Mouse (Mus musculus): ENCODE results near the gene Pcdh15.

Pcdh15 gene

DNA sequence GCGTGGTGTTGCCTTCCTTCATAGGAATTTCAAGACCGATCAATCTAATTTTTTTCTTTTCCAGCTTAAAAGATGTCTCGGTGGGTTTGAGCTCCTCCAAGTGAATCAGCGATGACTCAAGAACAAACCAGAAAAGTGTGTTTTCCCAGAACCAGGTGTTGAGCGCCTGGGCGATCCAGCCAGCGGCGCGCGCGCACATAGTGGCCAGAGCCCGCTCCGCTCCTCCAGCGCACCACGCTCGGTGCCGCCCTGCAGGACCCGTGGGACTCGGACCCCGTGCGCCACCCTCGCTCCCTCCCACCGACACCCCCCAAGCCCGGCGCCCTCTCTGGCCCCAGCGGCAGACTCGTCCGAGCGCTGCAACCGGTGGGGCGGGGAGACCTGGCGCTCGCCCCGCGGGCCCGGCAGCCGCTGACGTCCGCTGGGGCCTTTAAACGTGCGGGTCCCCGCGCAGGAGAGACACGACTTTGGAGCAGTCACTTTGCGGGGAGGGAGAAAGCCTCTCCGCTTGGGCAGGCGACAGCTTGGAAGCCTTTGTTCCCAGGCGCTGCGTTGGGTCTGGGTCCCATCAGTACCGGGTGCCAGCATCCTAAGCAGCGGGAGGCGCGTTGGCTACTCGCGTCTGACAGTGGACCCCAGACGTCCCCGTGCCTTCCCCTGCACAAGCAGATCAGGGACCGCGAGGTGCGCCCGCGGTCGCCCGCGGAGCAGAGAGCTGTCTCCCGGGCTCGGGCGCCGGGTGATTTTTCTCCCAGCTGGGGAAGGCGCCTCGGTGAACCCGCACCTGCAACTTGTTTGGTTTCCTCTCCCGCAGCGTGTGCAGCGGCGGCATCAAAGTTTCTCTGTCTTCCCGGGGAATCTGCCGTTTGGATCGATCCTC lies at the start of gene Pcdh15:
Pcdh15 (plus strand) TSS at position 377 of the 880 bp plus-strand sequence.
- no peak for DNase-seq (ENCODE audit: low spot score)

DNA sequence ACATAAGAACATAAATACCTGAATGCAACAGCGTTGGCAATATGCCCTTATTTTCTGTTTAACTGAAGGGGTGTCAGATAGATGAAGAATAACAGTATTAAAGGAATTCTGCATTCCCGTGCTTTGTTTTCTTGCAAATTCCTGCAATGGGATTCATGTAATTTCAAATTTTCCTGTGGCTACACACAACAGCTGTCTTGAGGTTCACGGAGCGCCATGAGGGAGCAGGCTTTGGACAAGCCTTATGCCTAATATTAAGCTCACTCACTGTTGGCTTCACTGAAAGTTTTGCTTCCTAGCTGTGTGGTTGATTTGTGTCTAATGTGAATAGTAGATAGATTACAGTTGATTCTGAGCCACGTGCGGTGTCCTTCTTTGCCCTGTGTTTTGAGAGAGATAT lies 47.1 kb upstream of the Pcdh15 start:
- no peak for DNase-seq (ENCODE audit: low spot score)

DNA sequence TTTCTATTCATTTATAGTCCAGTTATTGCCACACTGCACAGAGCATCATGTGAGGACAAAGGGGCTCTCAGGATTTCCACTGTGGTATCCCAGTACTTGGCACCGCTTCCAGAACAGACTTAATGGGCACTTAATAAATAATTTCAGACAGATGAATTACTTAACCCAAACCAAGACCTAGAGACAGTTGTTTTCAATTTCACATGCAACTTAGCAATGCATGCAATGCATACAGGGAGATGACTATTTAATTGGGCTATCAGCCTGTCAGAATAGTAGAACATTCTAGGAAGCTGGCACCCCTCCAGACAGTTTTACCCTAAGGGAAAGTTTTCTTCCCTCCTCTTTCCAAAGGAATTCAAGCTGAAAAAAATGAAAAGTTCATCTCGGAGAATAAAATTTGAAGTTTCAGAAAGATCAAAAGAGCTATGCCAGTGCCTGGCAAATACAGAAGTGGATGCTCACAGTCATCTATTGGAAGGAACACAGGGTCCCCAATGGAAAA lies 39.4 kb upstream of the Pcdh15 start:
- no peak for DNase-seq (ENCODE audit: low spot score)

DNA sequence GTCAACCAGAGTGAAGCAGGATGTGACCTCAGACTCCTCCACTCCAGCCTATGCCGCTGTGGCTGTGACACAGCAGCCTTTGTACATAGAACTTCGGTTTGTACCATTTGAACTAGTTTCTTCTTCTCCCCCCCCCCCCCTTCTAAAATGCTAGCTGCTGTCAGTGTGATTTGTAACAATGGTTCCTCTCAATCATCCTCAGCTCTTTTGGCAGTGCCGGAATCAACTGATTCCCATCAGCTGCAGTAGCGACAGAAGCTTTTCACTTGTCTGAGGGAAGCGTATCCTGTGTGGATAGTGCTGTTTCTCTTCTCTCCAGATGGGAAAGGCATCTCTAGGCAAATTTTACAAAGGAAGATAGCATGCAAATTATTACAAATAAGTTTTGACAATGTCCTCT lies 12.4 kb upstream of the Pcdh15 start:
- DNase-seq (ENCODE audit: low spot score): no peak

DNA sequence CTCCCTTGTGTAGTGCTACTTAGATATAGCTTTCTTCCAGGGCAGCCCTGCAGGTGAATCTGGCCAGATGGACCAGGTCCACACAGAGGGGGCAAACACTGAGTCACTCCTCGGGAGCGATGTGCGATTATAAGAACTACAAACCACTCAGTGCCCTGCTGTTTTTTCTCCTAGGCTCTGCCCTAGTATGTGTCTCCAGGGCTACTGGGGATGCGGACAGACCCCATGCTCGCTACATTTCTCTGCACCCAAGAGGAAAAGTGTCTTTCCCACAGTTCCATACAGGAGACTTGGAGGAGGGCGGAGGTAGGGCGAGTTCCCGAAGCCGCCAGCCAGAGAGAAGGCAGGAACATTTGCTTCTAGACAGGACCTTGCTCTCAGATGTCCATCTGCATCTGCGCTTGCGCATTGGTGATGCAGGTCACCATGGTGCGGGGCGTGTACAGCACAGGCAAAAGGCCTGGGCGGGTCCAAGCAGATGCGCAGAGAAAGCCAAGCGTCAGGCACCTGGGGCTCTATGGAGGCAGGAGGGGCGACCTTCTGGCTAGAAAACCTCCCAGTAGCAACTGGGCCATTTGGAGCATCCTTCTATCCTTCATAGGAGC lies 2.5 kb upstream of the Pcdh15 start:
- no peak for DNase-seq (ENCODE audit: low spot score)

DNA sequence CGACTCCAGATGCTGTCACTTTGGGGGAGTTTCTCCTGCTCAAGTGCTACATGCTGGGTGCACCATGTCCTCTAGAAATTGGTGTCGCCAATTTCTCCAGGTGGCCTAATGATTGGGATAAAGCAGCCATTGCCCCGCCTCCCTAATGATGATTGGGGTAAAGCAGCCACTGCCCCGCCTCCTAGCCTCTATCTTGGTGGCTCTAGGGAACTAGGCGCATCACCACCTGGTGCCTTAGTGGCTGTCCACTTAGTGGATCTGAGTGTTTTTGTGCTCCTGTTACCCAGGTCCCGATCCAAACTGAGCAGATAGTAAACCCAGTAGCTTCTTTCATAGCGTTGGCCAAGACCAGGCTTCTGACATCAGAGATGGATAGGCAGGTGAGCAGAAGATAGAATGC lies 2.0 kb upstream of the Pcdh15 start:
- DNase-seq (ENCODE audit: low spot score): no peak

DNA sequence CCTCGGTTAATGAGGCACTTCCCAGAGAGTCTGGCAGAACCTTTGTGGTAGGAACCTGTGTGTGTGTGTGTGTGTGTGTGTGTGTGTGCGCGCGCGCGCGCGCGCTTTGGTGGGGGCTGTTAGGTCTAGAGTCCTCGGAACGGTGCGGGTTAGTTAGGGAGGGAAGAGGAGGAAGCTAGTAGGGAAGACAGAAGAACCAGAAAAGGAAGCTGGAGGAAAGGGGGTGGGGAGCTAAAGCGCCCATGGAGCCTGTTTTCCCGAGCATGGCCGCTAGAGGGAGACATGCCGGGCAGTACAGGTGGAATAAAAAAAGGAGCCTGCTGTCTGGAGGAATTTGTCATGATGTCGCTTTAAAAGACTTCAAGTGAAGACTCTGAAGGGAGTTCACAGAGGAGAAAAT lies 1.2 kb upstream of the Pcdh15 start:
- peak; percentile 38 for DNase-seq (ENCODE audit: low spot score)

DNA sequence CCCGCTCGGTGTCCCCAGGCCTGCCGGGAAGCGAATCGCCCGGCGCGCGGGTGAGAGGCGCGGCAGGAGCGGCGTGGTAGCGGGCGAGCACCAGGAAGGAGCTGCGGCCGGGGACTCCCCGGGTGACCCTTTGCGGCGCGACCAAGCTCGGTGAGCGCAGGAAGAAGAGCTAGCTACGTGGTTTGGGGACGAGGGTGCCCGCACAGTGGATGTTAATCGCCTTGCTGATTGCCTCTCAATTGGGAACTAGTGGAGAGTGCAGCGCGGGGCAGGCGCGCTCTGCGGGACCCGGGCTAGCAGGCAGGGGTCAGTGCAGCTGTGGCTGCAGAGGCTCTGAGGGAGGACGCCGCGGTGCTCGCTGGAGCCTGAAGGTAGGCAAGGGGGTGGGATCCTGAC lies 702 bp downstream of the Pcdh15 start:
- no peak for DNase-seq (ENCODE audit: low spot score)

DNA sequence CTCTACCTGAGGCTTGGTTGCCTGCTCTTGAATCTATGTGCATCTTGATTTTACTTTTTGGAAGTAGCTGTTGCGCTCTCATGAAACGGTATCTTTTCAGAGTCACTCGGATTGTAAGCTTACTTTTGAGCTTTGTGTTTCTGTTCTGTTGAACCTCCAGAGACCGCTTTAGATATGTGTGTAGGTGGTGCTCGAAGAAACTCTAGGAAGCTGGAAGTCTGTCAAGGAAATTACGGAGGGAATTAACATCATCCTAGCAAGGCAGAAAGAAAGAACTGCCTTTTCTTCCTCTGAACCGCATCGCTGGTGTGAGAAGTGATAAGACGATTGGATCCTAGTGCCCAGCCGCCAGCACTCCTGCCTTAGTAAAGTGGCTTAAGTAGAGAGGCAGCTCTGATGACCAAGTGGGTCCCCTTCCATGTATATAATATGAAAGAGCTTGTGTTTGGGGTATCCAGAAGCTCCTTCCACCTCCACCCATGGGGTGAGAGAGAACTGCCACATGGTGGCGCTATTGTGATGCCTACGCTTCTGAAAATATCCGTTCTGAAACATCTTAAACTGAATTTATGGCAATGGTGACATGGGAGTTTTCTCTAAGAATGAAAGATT lies 4.3 kb downstream of the Pcdh15 start:
- DNase-seq (ENCODE audit: low spot score): no peak

DNA sequence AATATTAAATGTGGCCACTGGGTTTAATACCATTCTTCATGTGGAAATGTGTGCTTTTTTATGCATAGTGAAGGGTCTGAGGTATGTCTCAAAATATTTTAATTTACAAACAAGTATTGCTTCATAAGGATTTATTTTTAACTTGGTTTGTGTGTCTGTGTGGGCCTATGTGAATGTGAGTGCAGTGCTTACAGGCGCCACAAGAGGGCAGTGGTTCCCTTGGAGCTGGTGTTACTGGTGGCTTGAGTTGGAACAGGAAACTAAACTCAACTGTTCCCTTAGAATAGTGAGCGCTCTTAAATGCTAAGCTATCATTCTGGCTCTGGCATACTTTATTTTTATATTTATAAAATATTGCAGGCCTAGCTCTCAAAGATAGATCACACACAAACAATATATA lies 6.8 kb downstream of the Pcdh15 start:
- no peak for DNase-seq (ENCODE audit: low spot score)

DNA sequence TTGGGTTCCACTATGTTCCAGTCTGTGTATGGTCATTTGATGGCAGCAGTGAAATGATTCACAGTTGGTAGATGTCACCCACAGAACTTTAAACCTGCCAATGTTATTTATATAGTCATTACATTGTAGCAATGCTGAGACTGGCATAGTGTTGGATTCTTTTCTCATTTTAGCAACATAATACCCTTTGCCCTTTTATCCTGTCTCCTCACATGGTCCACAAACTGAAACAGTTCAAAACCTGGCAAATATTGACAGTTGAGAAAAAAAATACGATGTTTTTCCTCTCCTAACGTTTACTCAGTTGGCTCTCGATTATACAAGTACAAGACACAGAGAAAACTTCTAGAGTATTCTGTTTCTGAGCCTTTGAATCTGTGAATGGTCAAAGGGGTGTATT lies 38.8 kb downstream of the Pcdh15 start:
- DNase-seq (ENCODE audit: low spot score): no peak

DNA sequence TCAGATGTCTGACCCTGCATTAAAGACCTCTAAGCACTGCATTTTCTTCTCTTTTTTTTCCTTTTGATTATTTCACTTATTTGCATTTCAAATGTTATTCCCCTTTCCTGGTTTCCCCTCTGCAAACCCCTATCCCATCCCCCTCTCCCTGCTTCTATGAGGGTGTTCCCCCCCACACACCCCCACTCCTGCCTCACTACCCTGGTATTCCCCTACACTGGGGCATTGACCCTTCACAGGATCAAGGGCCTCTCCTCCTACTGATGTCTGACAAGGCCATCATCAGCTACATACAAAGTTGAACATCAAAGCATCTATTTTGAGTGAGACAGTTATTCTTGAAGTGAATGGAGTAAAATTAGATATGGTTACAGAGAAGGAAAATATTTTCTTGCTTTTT lies 48.4 kb downstream of the Pcdh15 start:
- no peak for DNase-seq (ENCODE audit: low spot score)

DNA sequence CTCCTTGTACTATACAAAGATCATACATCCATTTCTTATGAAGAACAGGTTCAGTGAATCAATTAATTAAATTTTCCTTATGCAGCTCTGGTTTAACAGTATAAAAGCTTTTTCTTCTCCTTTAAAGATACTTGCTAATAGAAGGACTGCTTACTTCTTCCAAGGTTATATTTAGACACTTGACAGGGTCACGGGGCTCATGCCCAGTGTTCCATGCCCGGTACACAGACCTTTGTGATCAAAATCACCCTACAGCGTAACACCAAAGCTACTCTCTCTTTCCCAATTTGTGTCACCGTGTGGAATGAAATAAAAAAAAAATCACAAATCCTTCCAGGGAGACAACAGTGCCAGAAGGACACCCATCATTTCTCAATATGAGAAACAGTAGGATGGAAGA lies 48.8 kb downstream of the Pcdh15 start:
- DNase-seq (ENCODE audit: low spot score): no peak

DNA sequence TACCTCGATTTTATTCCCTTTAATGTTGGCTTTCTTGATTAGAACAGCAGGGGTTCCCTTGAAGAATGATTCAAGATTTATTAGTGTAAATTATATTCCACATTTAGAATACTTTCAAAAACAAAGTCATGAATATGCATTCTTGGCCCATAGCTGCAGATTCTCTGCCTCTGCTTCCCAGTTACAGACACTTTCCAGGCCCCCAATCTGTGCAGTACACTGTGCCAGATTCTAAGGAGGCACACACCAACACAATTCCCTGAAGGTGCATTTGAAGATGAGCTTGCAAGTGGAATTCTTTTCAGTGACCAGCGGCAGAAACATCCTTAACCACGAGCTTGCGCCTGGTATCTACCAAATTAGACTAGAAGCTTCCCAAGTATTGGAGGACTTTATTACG lies 55.4 kb downstream of the Pcdh15 start:
- no peak for DNase-seq (ENCODE audit: low spot score)

DNA sequence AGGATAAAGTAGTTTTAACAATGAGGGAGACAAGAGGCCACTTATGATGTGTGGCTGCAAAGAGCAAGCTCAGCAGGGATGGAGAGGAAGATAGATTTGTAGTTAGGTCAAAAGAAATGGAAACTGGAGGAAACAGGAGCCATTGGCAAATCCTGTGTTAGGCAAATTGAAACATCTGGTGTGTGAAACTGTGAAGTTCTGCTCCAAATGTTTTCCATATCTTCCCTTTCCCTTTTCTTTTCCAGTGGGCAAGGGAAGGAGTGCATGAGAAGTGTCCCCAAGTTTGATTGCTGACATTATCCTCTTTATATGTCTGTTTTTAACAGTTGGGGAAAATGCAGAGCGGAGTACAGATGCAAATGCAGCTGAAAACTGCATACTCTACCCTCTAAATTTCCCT lies 62.6 kb downstream of the Pcdh15 start:
- DNase-seq (ENCODE audit: low spot score): no peak

DNA sequence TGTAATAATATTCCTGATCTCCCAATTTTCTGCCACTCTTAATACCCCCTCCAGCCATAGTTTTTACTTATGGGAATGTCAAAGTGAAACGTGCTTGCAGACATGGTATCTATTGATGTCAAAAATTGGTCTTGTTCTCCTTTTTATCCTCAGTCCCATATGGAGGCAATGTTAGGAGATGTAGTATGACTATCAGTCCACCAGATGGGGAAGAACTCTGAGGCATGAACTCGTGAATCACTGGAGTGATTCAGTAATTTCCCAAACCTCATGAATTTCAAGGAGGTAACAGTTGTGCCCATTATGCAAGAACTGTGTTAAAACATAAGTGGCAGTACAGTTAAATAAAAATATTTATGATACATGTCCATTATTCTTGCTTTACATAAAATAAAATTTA lies 116.9 kb downstream of the Pcdh15 start:
- no peak for DNase-seq (ENCODE audit: low spot score)

DNA sequence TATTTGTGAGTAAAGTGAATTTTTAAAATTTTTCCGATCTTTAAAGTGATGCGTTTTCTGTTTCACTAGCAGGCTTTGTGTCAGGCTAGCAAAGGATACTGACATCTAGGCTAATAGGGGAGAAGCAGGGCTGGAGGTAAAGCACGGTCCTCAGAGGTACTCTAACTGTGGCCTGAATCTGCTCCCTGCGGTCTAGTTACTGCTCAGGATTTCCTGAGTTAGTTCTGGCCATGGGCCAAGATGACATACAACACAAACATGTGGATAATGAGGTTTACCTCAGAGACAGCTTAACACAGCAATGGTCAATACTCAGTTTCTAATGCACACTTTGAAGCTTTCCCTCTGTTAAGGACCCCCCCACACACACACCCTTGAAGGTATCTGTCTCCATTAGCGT lies 143.2 kb downstream of the Pcdh15 start:
- DNase-seq (ENCODE audit: low spot score): no peak

DNA sequence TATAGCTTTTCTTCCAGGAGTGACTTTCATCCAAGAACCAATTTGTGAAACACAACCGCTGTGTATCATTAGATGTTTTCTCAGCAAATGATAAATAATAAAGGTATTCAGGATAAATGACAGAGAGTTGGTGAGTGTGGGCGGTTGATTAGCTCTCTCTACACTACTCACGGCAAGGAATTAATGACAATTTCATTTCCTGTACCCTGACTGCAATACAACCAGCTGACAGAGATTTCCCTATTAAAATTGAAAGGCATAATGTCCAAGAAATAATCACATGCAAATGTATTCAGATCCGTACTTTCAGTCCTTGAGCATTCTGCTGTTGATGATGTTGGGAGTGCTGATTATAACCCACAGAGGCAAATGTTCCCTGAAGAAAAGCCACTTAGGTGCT lies 181.3 kb downstream of the Pcdh15 start:
- no peak for DNase-seq (ENCODE audit: low spot score)

DNA sequence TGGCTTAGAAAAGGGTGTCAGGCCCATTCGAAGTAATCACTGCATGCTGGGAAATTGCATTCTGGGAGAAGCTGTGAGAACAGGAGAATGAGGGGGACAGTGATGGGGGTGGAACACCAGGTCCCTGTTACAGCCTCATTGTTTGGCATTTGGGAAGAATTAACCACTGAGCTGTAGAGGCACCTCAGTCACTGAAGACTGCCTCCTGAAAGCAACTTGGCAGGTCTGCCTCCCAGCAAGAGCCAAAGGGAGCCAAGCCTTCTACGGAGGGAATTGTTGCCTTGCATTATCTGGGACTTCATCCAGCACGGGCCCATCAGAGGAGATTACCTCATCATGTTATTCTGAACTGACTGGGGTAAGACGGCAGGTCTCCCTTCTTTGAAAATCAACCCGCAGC lies 197.3 kb downstream of the Pcdh15 start:
- no peak for DNase-seq (ENCODE audit: low spot score)

DNA sequence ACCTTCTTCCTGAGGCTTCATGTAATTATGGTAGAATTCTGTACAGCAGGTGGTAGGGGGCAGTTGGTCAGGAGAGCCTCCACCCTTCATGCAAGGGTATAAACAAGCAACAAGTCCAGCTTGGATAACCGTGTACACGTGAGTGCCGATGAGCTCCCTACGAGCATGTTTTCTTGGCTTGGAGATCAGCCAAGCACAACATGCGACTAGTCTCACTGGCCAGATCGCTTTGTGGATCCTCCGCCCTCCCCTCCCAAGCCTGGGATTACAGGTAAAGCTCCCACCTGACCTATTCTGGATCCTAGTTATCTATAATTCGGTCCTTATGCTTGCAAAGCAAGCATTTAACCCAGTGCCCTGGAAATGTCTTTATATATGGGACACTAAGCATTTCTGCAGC lies 202.8 kb downstream of the Pcdh15 start:
- no peak for DNase-seq (ENCODE audit: low spot score)

DNA sequence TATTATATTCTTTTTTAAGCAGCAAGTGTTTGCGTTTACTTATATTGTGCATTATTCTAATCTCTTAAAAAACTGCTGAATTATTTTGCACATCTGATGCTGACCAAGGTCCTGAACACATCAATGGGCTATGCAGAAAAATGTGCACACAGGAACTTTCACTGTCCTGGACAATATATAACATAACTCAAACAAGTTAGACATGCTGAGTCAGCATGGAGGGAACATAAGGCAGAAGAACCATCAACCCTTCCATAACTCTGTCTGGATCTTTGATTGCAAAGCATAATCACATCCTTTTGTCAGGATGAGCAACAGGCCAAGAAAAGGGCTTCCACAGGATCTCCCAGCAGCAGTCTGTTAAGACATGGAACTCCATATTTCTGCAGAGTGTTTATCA lies 207.5 kb downstream of the Pcdh15 start:
- no peak for DNase-seq (ENCODE audit: low spot score)

DNA sequence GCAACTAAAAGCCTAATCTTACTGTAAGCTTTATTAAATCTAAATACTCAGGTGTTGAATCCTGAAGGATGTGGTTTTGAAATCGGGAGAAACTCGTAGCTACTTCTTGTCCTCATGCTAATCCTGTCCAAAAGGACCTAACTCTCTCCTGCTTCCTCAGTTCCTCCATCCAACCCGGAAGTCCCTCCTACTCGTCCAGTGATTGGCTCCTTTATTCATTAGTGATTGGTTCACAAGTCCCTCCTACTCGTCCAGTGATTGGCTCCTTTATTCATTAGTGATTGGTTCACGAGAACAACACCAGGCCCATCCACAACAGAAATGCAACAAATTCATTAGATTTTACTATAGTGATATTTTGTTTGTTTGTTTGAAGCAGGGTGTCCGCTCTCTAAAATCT lies 227.7 kb downstream of the Pcdh15 start:
- no peak for DNase-seq (ENCODE audit: low spot score)

DNA sequence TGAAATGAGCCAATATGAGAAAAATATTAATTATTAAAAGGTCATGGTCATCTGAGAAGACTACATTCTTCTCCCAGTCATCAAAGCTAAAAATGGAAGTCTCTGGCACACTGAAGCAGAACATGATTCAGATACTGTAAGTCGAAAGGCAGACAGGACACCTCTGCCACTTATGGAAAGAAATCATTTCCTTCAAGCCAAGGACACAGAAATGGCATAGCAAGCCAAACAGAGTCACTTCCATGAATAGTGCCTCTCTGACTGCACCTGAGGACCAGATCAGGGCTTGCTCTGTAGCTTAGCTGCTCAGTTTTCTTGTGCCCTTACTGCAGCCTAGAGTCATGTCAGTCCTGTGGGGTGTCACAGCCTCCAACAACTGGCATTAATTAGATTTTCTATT lies 234.3 kb downstream of the Pcdh15 start:
- no peak for DNase-seq (ENCODE audit: low spot score)

Data from urinary bladder, postnatal 25 days (tissue).